Mouse (Mus musculus): ENCODE data around the gene Pilra. TPM values are rescaled to one million over a fixed set of nuclear protein-coding genes. Genes with fewer than 3 reads are reported as not detected.

Gene Pilra
- total and polyA plus RNA-seq, 2 experiments, result 2.4 to 3.2 TPM

DNA sequence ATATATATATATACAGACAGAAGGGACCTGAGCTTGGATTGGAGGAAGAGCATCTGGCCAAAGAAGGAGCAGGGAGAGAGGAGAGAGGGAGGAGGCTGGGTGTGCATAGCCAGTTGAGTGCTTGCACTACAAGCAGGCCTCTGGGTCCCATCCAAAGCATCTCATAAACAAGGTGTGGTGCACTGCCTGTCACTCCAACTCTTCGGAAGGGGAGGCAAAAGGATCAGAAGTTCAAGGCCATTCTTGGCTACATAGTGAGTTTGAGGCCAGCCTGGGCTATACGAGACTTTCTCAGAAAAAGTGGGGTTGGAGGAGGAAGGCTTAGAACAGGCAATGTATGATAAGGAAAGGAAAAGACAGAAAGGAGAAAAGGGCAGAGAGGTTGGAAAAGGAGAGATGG is 10.1 kb downstream of the Pilra start:
- H3K4me1 ChIP-seq (ENCODE audit: control insufficient read depth, insufficient read depth, low read length), result peaks cover 2% of the 10 kb centered on the region; the same call in 1 of the 2 replicates

GRCm38 (mm10) chr5:137825030-137825429 is 11.1 kb downstream of the Pilra start:
- no peak overlapping the region for H3K4me3 ChIP-seq (ENCODE audit: insufficient read depth, low read depth, low read length)
- H3K27me3 ChIP-seq (ENCODE audit: control insufficient read depth, insufficient read depth, low read length), result no peaks in the 10 kb centered on the region
- no peak for TF ChIP-seq POLR2A (IDR thresholded peaks at IDR 0.05; ENCODE audit: extremely low read depth, insufficient read depth, low read length)
- TF ChIP-seq CTCF (IDR thresholded peaks at IDR 0.05; ENCODE audit: low read depth, low read length), result no peak
- no peak overlapping the region for H3K27ac ChIP-seq (replicated peaks; ENCODE audit: insufficient read depth, low read depth, low read length)
- H3K36me3 ChIP-seq (ENCODE audit: control insufficient read depth, insufficient read depth, low read length), result no peaks in the 10 kb centered on the region
- no peak overlapping the region for H3K9ac ChIP-seq (ENCODE audit: low read depth, low read length)
- DNase-seq (ENCODE audit: extremely low read depth, low read depth, low spot score), result peak; percentile 16
- no peaks in the 10 kb centered on the region for H3K79me2 ChIP-seq (ENCODE audit: control insufficient read depth, insufficient read depth, low read length)
- no peaks in the 10 kb centered on the region for H3K4me1 ChIP-seq (ENCODE audit: control insufficient read depth, insufficient read depth, low read length)
- 86% methylated on average over 3 of the region's 3 CpGs for WGBS

More for the DNA sequence above, 10.1 kb downstream of the Pilra start:
- Histone ChIP-seq H3K79me2 (ENCODE audit: control insufficient read depth, insufficient read depth, low read length) (no peaks in the 10 kb centered on the region), H3K4me3 (ENCODE audit: insufficient read depth, low read depth, low read length) (no peak overlapping the region), H3K9ac (ENCODE audit: low read depth, low read length) (no peak overlapping the region), H3K27me3 (ENCODE audit: control insufficient read depth, insufficient read depth, low read length) (no peaks in the 10 kb centered on the region), H3K27ac (replicated peaks; ENCODE audit: insufficient read depth, low read depth, low read length) (no peak overlapping the region), H3K36me3 (ENCODE audit: control insufficient read depth, insufficient read depth, low read length) (no peaks in the 10 kb centered on the region)
- 70% methylated on average over 2 of the region's 2 CpGs for WGBS
- TF ChIP-seq CTCF (IDR thresholded peaks at IDR 0.05; ENCODE audit: low read depth, low read length) (no peak), POLR2A (IDR thresholded peaks at IDR 0.05; ENCODE audit: extremely low read depth, insufficient read depth, low read length) (no peak)
- no peak for DNase-seq (ENCODE audit: extremely low read depth, low read depth, low spot score)

GRCm38 (mm10) chr5:137823455-137824045 is 12.5 kb downstream of the Pilra start:
- Histone ChIP-seq H3K79me2 (ENCODE audit: control insufficient read depth, insufficient read depth, low read length) (no peaks in the 10 kb centered on the region), H3K27ac (replicated peaks; ENCODE audit: insufficient read depth, low read depth, low read length) (no peak overlapping the region), H3K36me3 (ENCODE audit: control insufficient read depth, insufficient read depth, low read length) (no peaks in the 10 kb centered on the region), H3K4me1 (ENCODE audit: control insufficient read depth, insufficient read depth, low read length) (no peaks in the 10 kb centered on the region), H3K27me3 (ENCODE audit: control insufficient read depth, insufficient read depth, low read length) (no peaks in the 10 kb centered on the region), H3K4me3 (ENCODE audit: insufficient read depth, low read depth, low read length) (no peak overlapping the region), H3K9ac (ENCODE audit: low read depth, low read length) (no peak overlapping the region)
- DNase-seq (ENCODE audit: extremely low read depth, low read depth, low spot score), result no peak
- TF ChIP-seq CTCF (IDR thresholded peaks at IDR 0.05; ENCODE audit: low read depth, low read length), result no peak
- WGBS, result 88% methylated on average over 6 of the region's 6 CpGs

DNA sequence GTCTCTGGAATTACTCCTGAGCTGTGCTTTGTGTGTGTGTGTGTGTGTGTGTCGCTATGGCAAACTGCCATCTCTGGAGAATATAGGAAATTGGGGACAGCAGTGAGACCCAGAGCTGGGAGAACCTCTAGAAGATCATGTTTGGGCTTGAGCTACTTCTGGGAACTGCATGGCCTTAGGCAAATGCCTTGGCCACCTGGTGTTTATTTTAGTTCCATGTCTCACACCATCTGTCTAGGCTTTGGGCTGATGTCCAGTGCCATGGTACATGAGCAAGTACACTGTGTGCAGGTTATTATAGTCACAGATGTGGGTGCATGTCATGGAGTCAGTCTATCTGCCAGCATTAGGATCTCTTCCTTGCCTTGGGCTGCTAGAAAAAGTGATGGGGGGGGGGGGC is 13.5 kb downstream of the Pilra start:
- Histone ChIP-seq H3K27ac (replicated peaks; ENCODE audit: insufficient read depth, low read depth, low read length) (no peak overlapping the region), H3K9ac (ENCODE audit: low read depth, low read length) (no peak overlapping the region), H3K36me3 (ENCODE audit: control insufficient read depth, insufficient read depth, low read length) (no peaks in the 10 kb centered on the region), H3K79me2 (ENCODE audit: control insufficient read depth, insufficient read depth, low read length) (no peaks in the 10 kb centered on the region), H3K4me3 (ENCODE audit: insufficient read depth, low read depth, low read length) (no peak overlapping the region), H3K27me3 (ENCODE audit: control insufficient read depth, insufficient read depth, low read length) (no peaks in the 10 kb centered on the region), H3K4me1 (ENCODE audit: control insufficient read depth, insufficient read depth, low read length) (no peaks in the 10 kb centered on the region)
- WGBS, result 82% methylated on average over 1 of the region's 1 CpGs
- no peak for TF ChIP-seq CTCF (IDR thresholded peaks at IDR 0.05; ENCODE audit: low read depth, low read length)
- TF ChIP-seq POLR2A (IDR thresholded peaks at IDR 0.05; ENCODE audit: extremely low read depth, insufficient read depth, low read length), result no peak
- DNase-seq (ENCODE audit: extremely low read depth, low read depth, low spot score), result no peak

GRCm38 (mm10) chr5:137822126-137822525 is 14.0 kb downstream of the Pilra start:
- Histone ChIP-seq H3K9ac (ENCODE audit: low read depth, low read length) (no peak overlapping the region), H3K36me3 (ENCODE audit: control insufficient read depth, insufficient read depth, low read length) (no peaks in the 10 kb centered on the region), H3K27me3 (ENCODE audit: control insufficient read depth, insufficient read depth, low read length) (no peaks in the 10 kb centered on the region), H3K79me2 (ENCODE audit: control insufficient read depth, insufficient read depth, low read length) (no peaks in the 10 kb centered on the region), H3K4me1 (ENCODE audit: control insufficient read depth, insufficient read depth, low read length) (no peaks in the 10 kb centered on the region), H3K27ac (replicated peaks; ENCODE audit: insufficient read depth, low read depth, low read length) (no peak overlapping the region), H3K4me3 (ENCODE audit: insufficient read depth, low read depth, low read length) (no peak overlapping the region)
- 84% methylated on average over 4 of the region's 4 CpGs for WGBS
- DNase-seq (ENCODE audit: extremely low read depth, low read depth, low spot score), result no peak
- no peak for TF ChIP-seq CTCF (IDR thresholded peaks at IDR 0.05; ENCODE audit: low read depth, low read length)
- TF ChIP-seq POLR2A (IDR thresholded peaks at IDR 0.05; ENCODE audit: extremely low read depth, insufficient read depth, low read length), result no peak

GRCm38 (mm10) chr5:137817466-137818222 is 18.4 kb downstream of the Pilra start:
- Histone ChIP-seq H3K4me1 (ENCODE audit: control insufficient read depth, insufficient read depth, low read length) (no peaks in the 10 kb centered on the region), H3K36me3 (ENCODE audit: control insufficient read depth, insufficient read depth, low read length) (no peaks in the 10 kb centered on the region), H3K4me3 (ENCODE audit: insufficient read depth, low read depth, low read length) (no peak overlapping the region), H3K27ac (replicated peaks; ENCODE audit: insufficient read depth, low read depth, low read length) (no peak overlapping the region), H3K27me3 (ENCODE audit: control insufficient read depth, insufficient read depth, low read length) (no peaks in the 10 kb centered on the region), H3K9ac (ENCODE audit: low read depth, low read length) (no peak overlapping the region), H3K79me2 (ENCODE audit: control insufficient read depth, insufficient read depth, low read length) (no peaks in the 10 kb centered on the region)
- DNase-seq (ENCODE audit: extremely low read depth, low read depth, low spot score), result peak; percentile 9
- WGBS, result 68% methylated on average over 4 of the region's 4 CpGs
- TF ChIP-seq CTCF (IDR thresholded peaks at IDR 0.05; ENCODE audit: low read depth, low read length), result no peak
- TF ChIP-seq POLR2A (IDR thresholded peaks at IDR 0.05; ENCODE audit: extremely low read depth, insufficient read depth, low read length), result no peak
